Mouse (Mus musculus) cortical plate, adult 2 months (tissue): ENCODE data around the gene Zc3h7a. TPM values are rescaled to one million over a fixed set of nuclear protein-coding genes. Genes with fewer than 3 reads are reported as not detected.

ENCODE experiments used
- H3K27ac ChIP-seq: fragments of 200-500 bp; 2 replicates; pipeline ENCODE4 v1.5.1; 2012; ENCODE audit warnings: low read length, control low read depth, inconsistent platforms; ENCODE audit not compliant: insufficient read depth
- H3K4me1 ChIP-seq: fragments of 200-500 bp; 2 replicates; pipeline ENCODE4 v1.6.1; 2011; ENCODE audit warnings: low read length; ENCODE audit not compliant: control insufficient read depth, insufficient read depth
- H3K4me3 ChIP-seq: fragments of 200-500 bp; 2 replicates; pipeline ENCODE4 v1.5.1; 2011; ENCODE audit warnings: mild to moderate bottlenecking, low read length, control low read depth; ENCODE audit not compliant: insufficient read depth
- CTCF ChIP-seq: fragments of 200-500 bp; IDR thresholded peaks from 2 replicates; pipeline ENCODE4 v1.5.1; 2011; ENCODE audit warnings: mild to moderate bottlenecking, control low read depth, low read length; ENCODE audit not compliant: insufficient read depth; ENCODE audit errors: extremely low read depth
- POLR2A ChIP-seq: fragments of 200-500 bp; IDR thresholded peaks from 2 replicates; pipeline ENCODE4 v1.6.1; 2011; ENCODE audit warnings: mild to moderate bottlenecking, low read length, control low read depth; ENCODE audit not compliant: insufficient read depth; ENCODE audit errors: extremely low read depth
- polyA plus RNA-seq: library from polyadenylated mRNA; depleted of rRNA; stranded (reverse); fragments of >200 nt; gene quantifications from 2 replicates; pipeline ENCODE4 v1.2.3, GENCODE M21; 2012; rRNA removed

The Zc3h7a gene
- polyA plus RNA-seq = 76.4 and 77.7 TPM in 2 replicates

DNA sequence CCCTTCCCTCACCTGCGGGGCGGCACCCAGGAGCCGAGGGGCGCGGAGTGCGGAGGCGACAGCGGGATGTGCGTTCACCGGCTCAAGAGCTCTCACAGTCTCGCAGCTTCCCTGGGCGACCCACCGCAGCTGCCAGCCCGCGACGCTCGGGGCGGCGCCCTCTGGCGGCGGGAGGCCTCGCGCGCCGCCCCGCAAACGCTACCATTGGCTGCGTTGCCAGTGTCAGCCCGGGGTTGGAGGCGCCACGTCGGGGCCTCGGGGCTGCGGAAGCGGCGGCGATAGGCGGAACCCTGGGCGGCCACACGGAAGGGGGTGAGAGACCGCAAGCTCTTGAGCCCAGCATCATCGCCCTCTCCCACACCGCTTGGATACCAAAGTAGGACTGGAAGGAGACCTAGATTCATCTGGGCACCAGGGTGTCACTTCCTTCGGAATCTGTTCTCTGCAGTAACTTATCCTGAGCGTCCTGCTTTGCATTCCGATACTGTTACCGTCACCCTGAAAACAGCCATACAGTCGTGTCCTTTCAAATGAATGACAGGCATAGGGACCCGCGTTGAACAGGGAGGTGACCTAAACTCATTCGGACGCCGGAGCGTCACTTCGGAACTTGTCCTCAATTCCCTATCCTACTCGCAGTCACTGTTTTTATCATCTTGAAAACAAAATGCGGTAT is at the start of gene Zc3h7a:
Gene Zc3h7a (minus strand): TSS at position 186 of the 676 bp plus-strand sequence.
- peak within 1 kb of the TSS; percentile 84 for H3K27ac ChIP-seq

DNA sequence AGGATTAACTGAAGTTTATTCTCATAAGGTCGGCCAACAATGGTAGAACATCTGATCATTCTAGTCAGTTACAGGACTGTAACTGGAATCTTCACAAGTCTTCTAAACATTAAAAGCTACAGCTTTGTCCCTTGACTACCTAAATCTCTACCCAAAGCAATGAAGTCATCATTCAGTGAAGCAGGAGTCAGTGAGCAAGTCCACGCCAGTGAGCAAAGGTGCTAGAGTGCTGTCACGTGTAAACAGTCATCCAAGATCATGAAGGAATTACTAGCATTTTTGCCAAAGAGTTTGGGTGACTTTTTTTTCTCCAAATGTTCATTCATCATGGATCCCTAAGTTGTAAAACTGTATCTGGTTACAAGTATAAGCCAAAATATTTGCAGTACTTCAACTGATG is 41.6 kb upstream of the Zc3h7a start:
- TF ChIP-seq POLR2A = no peak
- TF ChIP-seq CTCF = no peak
- Histone ChIP-seq H3K4me3 (no peak overlapping the region), H3K27ac (no peak overlapping the region), H3K4me1 (no peaks in the 10 kb centered on the region)

More for the DNA sequence above, at the start of gene Zc3h7a:
- Histone ChIP-seq H3K4me1 (peaks cover 2% of the 10 kb centered on the region), H3K4me3 (peak within 1 kb of the TSS; percentile 72)
- peak; percentile 26; the same call in 1 of the 2 replicates for TF ChIP-seq CTCF
- TF ChIP-seq POLR2A = peak; percentile 67

DNA sequence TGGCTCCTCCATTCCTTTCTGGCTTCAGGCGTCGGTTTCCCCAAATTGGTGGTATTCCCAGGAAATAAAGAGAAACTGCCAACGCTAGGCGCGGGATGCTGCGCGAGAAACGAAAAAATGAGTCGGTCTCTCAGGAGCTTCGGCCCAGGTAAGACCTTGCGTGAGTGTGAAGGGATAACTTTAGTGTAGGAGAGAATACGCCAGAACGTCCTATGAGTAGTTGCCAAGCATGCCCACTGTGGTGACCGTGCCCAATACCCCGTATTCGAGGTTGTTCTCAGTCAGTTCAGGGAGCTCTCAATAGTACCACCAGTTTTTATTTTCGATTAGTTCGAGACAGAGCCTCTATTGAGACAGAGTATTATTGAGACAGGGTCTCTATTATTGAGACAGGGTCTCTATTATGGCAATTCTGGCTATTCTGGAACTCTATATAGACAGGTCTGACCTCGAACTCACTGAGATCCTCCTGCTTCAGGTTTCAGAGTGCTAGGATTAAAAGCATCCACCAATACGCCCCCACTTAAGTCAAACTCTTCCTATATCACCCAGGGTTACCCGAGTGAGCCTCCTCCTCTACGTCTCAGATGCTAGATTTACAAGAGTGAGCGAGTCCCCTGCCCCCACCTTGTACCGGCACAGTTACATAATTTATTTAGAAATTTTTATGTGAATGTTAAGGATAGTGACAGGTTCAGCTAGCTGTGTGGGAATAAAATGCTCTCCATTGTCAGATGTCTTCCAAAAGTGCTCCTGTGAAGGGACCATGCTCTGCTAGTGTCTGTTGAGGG is 27.6 kb upstream of the Zc3h7a start:
- Histone ChIP-seq H3K4me3 (peak overlapping the region; percentile 83), H3K27ac (no peak overlapping the region), H3K4me1 (peaks cover 5% of the 10 kb centered on the region)
- no peak for TF ChIP-seq CTCF
- TF ChIP-seq POLR2A = no peak

DNA sequence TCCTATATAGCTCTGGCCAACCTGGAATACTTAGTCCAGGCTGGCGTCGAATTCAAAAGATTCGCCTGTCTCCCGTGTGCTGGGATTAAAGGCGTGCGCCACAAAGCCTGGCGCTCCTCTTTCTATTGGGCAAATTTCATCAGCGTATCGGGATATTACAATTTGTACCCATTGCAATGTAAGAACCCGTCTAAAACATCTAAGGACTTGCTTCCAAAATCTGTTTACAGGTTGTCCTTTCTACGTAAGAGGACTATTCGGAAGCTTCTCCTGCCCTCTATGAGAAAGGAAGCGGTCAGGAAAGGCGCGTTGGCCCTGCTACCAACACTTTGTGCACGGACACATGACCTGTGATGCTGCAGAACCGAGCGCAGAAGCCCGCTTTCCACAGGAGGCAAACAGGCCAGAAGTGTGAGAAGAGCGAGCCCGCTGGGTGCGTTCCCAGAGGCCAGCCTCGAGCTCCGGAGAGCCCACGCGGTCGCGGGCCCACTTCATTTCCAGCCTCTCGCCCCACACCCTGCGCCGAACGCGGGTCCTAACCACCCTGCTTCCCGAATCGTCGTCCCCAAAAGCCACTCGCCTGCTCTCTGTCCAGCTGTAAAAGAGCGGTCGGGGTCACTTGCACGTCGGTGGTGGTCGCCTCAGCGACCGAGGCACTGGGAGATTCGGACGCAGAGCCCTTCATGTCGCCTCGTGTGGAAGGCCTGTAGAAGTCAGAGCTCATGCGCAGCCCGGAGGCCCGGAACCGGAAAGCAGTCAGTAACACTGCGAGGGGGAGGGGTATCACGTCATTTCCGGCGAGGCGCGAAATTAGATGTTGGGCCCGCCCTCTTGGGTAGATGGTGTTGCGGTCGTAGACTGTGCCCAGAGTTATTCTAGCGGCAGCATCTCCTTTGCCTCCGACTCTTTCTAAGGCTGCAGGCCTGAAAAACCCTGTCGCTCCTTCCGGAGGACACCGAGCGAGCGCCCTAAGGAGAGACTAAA is 26.7 kb upstream of the Zc3h7a start, which contains the start of gene Rsl1d1:
Gene Rsl1d1 (minus strand): TSS at position 761 of the 984 bp plus-strand sequence.
- TF ChIP-seq POLR2A = peak; percentile 76; the same call in 1 of the 2 replicates
- TF ChIP-seq CTCF = no peak
- peaks cover 7% of the 10 kb centered on the region for H3K4me1 ChIP-seq
- H3K27ac ChIP-seq = no peak within 1 kb of the TSS
- H3K4me3 ChIP-seq = peak within 1 kb of the TSS; percentile 83

DNA sequence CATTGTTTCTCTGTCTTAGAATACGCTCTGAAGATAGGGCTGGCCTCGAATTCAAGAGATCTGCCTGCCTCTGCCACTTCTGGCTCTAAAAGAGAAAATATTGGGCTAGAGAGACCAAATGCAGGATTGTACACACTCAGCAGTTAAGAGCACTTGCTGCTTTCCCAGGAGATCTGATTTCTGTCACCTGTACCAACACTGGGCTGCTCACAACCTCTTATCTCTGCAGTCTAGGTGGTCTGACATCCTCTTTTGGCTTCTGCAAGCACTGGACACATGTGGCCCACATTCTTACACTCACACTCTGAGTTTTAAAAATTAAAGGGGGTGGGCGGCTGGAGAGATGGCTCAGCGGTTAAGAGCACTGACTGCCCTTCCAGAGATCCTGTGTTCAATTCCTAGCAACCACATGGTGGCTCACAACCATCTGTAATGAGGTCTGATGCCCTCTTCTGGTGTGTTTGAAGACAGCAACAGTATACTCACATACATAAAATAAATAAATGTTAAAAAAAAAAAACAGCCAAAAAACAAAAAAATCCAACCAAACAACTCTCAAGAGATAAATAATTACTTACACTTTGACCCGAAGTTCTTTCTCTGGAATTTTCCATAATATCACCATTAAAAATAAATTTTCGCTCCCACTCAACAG is 25.7 kb upstream of the Zc3h7a start:
- TF ChIP-seq CTCF = no peak
- Histone ChIP-seq H3K27ac (no peak overlapping the region), H3K4me1 (peaks cover 7% of the 10 kb centered on the region), H3K4me3 (peak overlapping the region; percentile 83)

DNA sequence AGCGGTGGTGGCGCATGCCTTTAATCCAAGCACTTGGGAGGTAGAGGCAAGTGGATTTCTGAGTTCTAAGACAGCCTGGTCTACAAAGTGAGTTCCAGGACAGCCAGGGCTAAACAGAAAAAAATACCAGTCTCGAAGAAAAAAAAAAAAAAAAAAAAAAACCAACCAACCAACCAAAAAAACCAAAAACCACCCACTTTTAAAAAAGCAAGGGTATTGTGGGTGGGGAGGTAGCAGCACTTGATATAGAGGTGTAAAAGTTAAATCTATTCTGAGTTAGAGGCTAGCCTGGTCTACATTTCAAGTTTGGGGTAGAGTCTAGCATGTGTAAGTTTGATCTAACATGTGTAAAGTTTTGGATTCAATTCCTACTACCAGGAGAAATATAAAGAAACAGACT is 24.1 kb upstream of the Zc3h7a start:
- H3K27ac ChIP-seq = no peak overlapping the region
- TF ChIP-seq POLR2A = no peak
- no peak for TF ChIP-seq CTCF

DNA sequence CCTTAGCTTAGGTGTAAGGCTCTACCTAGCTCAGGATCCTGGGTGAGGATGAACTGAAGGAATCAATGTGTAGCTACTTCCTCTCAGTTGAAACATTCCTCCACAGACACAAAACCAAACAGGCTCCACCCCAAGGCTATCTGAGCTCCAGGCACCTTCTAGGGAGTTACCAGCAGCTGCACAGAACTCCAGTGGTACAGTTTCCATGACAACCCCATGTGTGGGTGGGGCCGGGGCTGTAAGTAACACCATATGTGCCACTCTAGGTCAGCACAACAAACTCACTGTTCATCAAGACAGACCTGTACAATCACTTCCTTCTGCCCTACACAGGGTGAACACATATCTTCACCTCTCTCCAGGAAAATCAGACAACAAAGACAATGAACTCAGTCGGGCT is 22.3 kb upstream of the Zc3h7a start:
- Histone ChIP-seq H3K4me3 (no peak overlapping the region), H3K4me1 (peaks cover 7% of the 10 kb centered on the region), H3K27ac (no peak overlapping the region)
- no peak for TF ChIP-seq POLR2A
- TF ChIP-seq CTCF = no peak

More for the DNA sequence above, 24.1 kb upstream of the Zc3h7a start:
- peaks cover 7% of the 10 kb centered on the region for H3K4me1 ChIP-seq
- H3K4me3 ChIP-seq = no peak overlapping the region

DNA sequence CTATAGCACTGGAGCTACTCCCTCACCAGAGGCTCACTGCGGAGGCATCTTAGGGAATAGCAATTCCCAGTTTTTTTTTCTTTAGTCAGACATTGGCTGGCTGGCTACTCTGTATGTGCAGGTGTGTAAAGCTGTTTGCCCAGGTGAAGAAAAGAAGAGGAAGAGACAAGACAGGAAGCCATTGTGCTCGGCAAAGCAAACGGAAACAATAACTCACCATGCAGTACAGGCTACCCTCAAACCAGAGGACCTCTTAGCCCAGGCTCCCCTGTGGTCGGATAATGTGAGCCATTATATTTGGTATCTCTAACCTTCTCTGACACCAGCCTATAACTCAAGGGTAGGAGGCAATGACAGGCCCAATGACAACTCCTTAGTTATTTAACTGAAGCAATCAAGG is 20.9 kb upstream of the Zc3h7a start:
- TF ChIP-seq CTCF (no peak), POLR2A (no peak)
- no peak overlapping the region for H3K27ac ChIP-seq
- H3K4me3 ChIP-seq = no peak overlapping the region
- H3K4me1 ChIP-seq = peaks cover 7% of the 10 kb centered on the region

DNA sequence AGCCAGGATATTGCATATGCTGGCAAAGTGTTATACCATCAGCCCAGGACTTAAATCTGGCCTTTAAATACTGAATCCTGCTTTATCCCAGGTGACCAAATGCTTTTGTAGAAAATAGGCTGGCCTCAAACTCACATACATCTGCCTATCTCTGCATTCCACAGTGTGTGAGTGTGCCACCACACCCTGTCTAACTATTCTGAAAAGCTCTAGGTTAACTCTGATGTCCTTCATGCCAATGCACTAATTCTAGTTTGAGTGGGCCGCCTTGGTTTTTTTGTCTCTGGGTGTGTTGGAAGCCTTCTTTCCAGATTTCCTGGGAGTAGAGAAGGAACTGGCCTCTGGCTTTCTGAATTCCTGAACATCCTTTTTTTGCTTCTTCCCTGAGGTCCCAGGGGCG is 17.0 kb upstream of the Zc3h7a start:
- no peak overlapping the region for H3K4me3 ChIP-seq
- H3K4me1 ChIP-seq = no peaks in the 10 kb centered on the region
- H3K27ac ChIP-seq = no peak overlapping the region
- no peak for TF ChIP-seq CTCF
- no peak for TF ChIP-seq POLR2A

DNA sequence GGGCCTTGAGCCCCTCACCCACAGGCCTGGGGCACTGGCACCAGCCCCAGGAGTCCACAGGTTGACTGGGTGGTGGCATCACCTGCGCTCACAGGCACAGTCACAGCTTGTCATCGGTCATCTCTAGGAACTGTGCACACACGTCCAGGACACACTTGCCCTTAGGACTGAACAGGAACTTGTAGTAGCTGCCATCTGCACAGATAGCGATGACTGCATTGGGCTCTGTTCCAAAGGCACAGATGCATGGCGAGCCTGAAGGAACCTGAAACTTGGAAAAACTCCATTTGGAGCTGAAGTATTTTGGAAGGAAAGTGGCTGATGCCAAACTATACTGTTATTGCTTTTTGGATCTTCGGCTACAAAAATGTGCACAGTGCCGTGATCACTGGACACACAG is 14.0 kb upstream of the Zc3h7a start:
- H3K4me3 ChIP-seq = no peak overlapping the region
- TF ChIP-seq POLR2A (no peak), CTCF (no peak)
- no peaks in the 10 kb centered on the region for H3K4me1 ChIP-seq
- H3K27ac ChIP-seq = no peak overlapping the region
